8 mouse cellular contexts compared by ENCODE assay signal in genomic region chr2:91458252-91458672, GRCm38 (mm10). TPM values are rescaled to one million over a fixed set of nuclear protein-coding genes. Genes with fewer than 3 reads are reported as not detected.
DNase-seq lines count a peak whose midpoint lies in the region; ATAC-seq and TF ChIP-seq lines count a peak whose summit lies in the region.

No protein-coding gene starts in this region.

- peaks cover 17% of the 10 kb centered on the region for H3K4me1 ChIP-seq in testis, adult 2 months (ENCODE audit: control insufficient read depth, insufficient read depth, low read length)
- no peaks in the 10 kb centered on the region for H3K4me1 ChIP-seq in brown adipose tissue, adult 24 weeks (ENCODE audit: control insufficient read depth, insufficient read depth, insufficient read length, low read length)
- peaks cover 39% of the 10 kb centered on the region for H3K4me1 ChIP-seq in intestine, embryonic 14.5 days (replicated peaks; ENCODE audit: control insufficient read depth, insufficient read depth, low read length)
- H3K4me1 ChIP-seq in stomach, embryonic 16.5 days (ENCODE audit: control insufficient read depth, insufficient read depth, low read length), result peaks cover 34% of the 10 kb centered on the region

- no peak for TF ChIP-seq CTCF in testis, adult 2 months (IDR thresholded peaks at IDR 0.05; ENCODE audit: control insufficient read depth, insufficient read depth, insufficient replicate concordance, low read depth, low read length)

- peak overlapping the region; percentile 72 for H3K9ac ChIP-seq in intestine, embryonic 14.5 days (ENCODE audit: low read length)
- peak overlapping the region; percentile 86 for H3K9ac ChIP-seq in stomach, embryonic 16.5 days (ENCODE audit: low read length)

- H3K36me3 ChIP-seq in testis, adult 2 months (ENCODE audit: control insufficient read depth, insufficient read depth, low read length), result no peaks in the 10 kb centered on the region
- H3K36me3 ChIP-seq in intestine, embryonic 14.5 days (ENCODE audit: control insufficient read depth, insufficient read depth, low read length), result no peaks in the 10 kb centered on the region
- H3K36me3 ChIP-seq in stomach, embryonic 16.5 days (ENCODE audit: control insufficient read depth, insufficient read depth, low read length), result no peaks in the 10 kb centered on the region

- ATAC-seq in intestine, embryonic 14.5 days (replicated peaks; ENCODE audit: low FRiP score, low TSS enrichment, low read depth), result peak; percentile 43; the same call in 1 of the 2 replicates
- peak; percentile 33 for ATAC-seq in stomach, embryonic 16.5 days (ENCODE audit: insufficient read depth, low FRiP score)

- peak overlapping the region; percentile 80 for H3K4me3 ChIP-seq in testis, adult 2 months (ENCODE audit: control insufficient read depth, low read depth, low read length)
- H3K4me3 ChIP-seq in brown adipose tissue, adult 24 weeks (ENCODE audit: insufficient read depth, low read depth, low read length), result peak overlapping the region; percentile 66
- peak overlapping the region; percentile 88 for H3K4me3 ChIP-seq in intestine, embryonic 14.5 days (ENCODE audit: low read depth, low read length)
- peak overlapping the region; percentile 82 for H3K4me3 ChIP-seq in stomach, embryonic 16.5 days (replicated peaks; ENCODE audit: low read length)

- no peaks in the 10 kb centered on the region for H3K27me3 ChIP-seq in testis, adult 2 months (ENCODE audit: control insufficient read depth, insufficient read depth, low read length)
- no peaks in the 10 kb centered on the region for H3K27me3 ChIP-seq in intestine, embryonic 14.5 days (replicated peaks; ENCODE audit: control insufficient read depth, insufficient read depth, low read length)
- no peaks in the 10 kb centered on the region for H3K27me3 ChIP-seq in stomach, embryonic 16.5 days (ENCODE audit: control insufficient read depth, insufficient read depth, low read length)

- no peak for TF ChIP-seq POLR2A in testis, adult 2 months (IDR thresholded peaks at IDR 0.05; ENCODE audit: control insufficient read depth, low read depth, low read length)

- no peaks in the 10 kb centered on the region for H3K9me3 ChIP-seq in intestine, embryonic 14.5 days (ENCODE audit: control insufficient read depth, low read length)
- H3K9me3 ChIP-seq in stomach, embryonic 16.5 days (replicated peaks; ENCODE audit: control insufficient read depth, low read length), result no peaks in the 10 kb centered on the region

- WGBS in intestine, embryonic 14.5 days, result under 1% methylated on average over 21 of the region's 21 CpGs
- 0% methylated on average over 21 of the region's 21 CpGs for WGBS in stomach, embryonic 16.5 days

- no peak overlapping the region for H3K27ac ChIP-seq in testis, adult 2 months (ENCODE audit: control insufficient read depth, insufficient read depth, low read depth, low read length)
- H3K27ac ChIP-seq in brown adipose tissue, adult 24 weeks (replicated peaks; ENCODE audit: low read depth, low read length), result no peak overlapping the region
- H3K27ac ChIP-seq in intestine, embryonic 14.5 days (ENCODE audit: low read depth), result peak overlapping the region; percentile 90
- H3K27ac ChIP-seq in stomach, embryonic 16.5 days (ENCODE audit: low read length), result peak overlapping the region; percentile 75

- intact Hi-C loops in gastrocnemius, postnatal 14 days (cut with DNase I; ENCODE audit: low total_unique reads), result no loop called here

- peak overlapping the region; percentile 68 for H3K4me2 ChIP-seq in intestine, embryonic 14.5 days (ENCODE audit: low read length)
- peak overlapping the region; percentile 86 for H3K4me2 ChIP-seq in stomach, embryonic 16.5 days (ENCODE audit: low read depth, low read length)

- no peak for DNase-seq in testis, postnatal 14 days (ENCODE audit: low spot score)
- DNase-seq in gastrocnemius, postnatal 14 days, result peak; percentile 54
- peak; percentile 81 for DNase-seq in intestine, embryonic 14.5 days (ENCODE audit: low spot score)
- DNase-seq in lung, postnatal 10 days, result peak; percentile 76
- no peak for DNase-seq in urinary bladder, adult 2 months (ENCODE audit: low spot score)

RNA-seq across cellular contexts. Expression of gene Lrp4, which starts 1.0 kb away (rescaled TPM):
- polyA plus RNA-seq in testis, adult 2 months (2012; rRNA removed), result 0.44 and 0.96 TPM in 2 replicates
- 0.48 and 0.63 TPM in 2 replicates for polyA plus RNA-seq in brown adipose tissue, adult 24 weeks (2012; ENCODE audit: insufficient read depth, insufficient read length, missing spikeins)
- total RNA-seq in gastrocnemius, postnatal 14 days (2021), result 10 to 100 TPM; 13.9 to 15.4 TPM
- polyA plus RNA-seq in intestine, embryonic 14.5 days (2014; fragmentation: Nextera tagmentation; extraction: Ambion mirVana), result 7.8 and 8.5 TPM in 2 replicates
- polyA plus RNA-seq in stomach, embryonic 16.5 days (2015; fragmentation: Nextera tagmentation; extraction: Ambion mirVana), result 5.4 and 5.6 TPM in 2 replicates
- polyA plus RNA-seq in urinary bladder, adult 2 months (2012; rRNA removed), result 4.4 and 5.8 TPM in 2 replicates

RNA-seq across cellular contexts. Expression of gene 1110051M20Rik, which starts 13.8 kb away (rescaled TPM):
- 81.5 and 91.7 TPM in 2 replicates for polyA plus RNA-seq in testis, adult 2 months (2012; rRNA removed)
- 4.4 and 12.6 TPM in 2 replicates for polyA plus RNA-seq in brown adipose tissue, adult 24 weeks (2012; ENCODE audit: insufficient read depth, insufficient read length, missing spikeins)
- 10 to 100 TPM; 11.3 to 13.2 TPM for total RNA-seq in gastrocnemius, postnatal 14 days (2021)
- polyA plus RNA-seq in intestine, embryonic 14.5 days (2014; fragmentation: Nextera tagmentation; extraction: Ambion mirVana), result 53.1 and 64.5 TPM in 2 replicates
- polyA plus RNA-seq in stomach, embryonic 16.5 days (2015; fragmentation: Nextera tagmentation; extraction: Ambion mirVana), result 42.3 and 45.1 TPM in 2 replicates
- 21.0 and 25.7 TPM in 2 replicates for polyA plus RNA-seq in urinary bladder, adult 2 months (2012; rRNA removed)

Comparison
In these comparisons a context has a peak if more than half of its experiments do, and no peak if none do; other contexts are left out.
1. H3K27ac ChIP-seq: peak in intestine, embryonic 14.5 days (single experiment) and stomach, embryonic 16.5 days (single experiment); none in testis, adult 2 months (single experiment) and brown adipose tissue, adult 24 weeks (single experiment).
2. DNase-seq: peak in gastrocnemius, postnatal 14 days (single experiment), intestine, embryonic 14.5 days (single experiment) and lung, postnatal 10 days (single experiment); none in testis, postnatal 14 days (single experiment) and urinary bladder, adult 2 months (single experiment).
3. Peak in every context shown above with its lines, with median percentiles within 50 percentile points of each other: H3K4me3 ChIP-seq.